Mouse (Mus musculus): ENCODE data around the gene Hps4. TPM values are rescaled to one million over a fixed set of nuclear protein-coding genes. Genes with fewer than 3 reads are reported as not detected.
A peak's percentile ranks its signal among the peaks of the same experiment; 100 is the strongest.

Hps4 gene
- polyA plus RNA-seq, 2 experiments = 7.5 to 10.6 TPM

DNA sequence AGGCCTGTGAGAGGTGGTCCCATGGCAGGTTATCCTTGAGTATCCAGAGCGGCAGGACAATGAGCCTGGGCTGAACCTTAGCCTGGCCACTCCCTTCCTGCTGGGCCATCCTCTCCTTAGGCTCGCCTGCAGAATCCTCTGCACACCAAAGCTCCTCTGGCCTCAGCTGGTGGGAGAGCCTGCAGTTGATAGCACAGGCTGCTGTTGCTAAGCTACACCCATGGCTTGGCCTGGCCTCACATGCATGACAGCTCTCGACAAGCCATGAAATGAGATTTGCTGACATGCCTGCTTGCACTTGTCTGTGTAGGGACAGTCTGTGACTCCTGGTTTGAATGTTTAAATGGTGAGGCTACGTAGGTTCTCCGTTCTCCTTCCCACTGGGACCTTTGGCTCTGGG is 73.8 kb downstream of the Hps4 start:
- Histone ChIP-seq H3K4me3 (ENCODE audit: insufficient read depth in 1 of 2, low read depth in 2 of 2, low read length in 2 of 2) (no peak overlapping the region), H3K36me3 (replicated peaks; ENCODE audit: control insufficient read depth, insufficient read depth, low read depth) (no peaks in the 10 kb centered on the region), H3K27ac (no peak overlapping the region), H3K9me3 (ENCODE audit: control insufficient read depth, low read length) (no peaks in the 10 kb centered on the region), H3K4me1 (replicated peaks; ENCODE audit: control insufficient read depth in 2 of 2, insufficient read depth in 2 of 2, low read length in 1 of 2) (no peaks in the 10 kb centered on the region), H3K9ac (replicated peaks) (no peak overlapping the region), H3K4me2 (ENCODE audit: low read depth) (no peak overlapping the region), H3K27me3 (ENCODE audit: control insufficient read depth, insufficient read depth, low read length) (peaks cover 4% of the 10 kb centered on the region)
- TF ChIP-seq CTCF (IDR thresholded peaks at IDR 0.05; ENCODE audit: low read depth) = no peak
- no peak for TF ChIP-seq EP300 (IDR thresholded peaks at IDR 0.05; ENCODE audit: low read depth)
- WGBS (ENCODE audit: insufficient replicate concordance) = 61% methylated on average over 5 of the region's 5 CpGs
- DNase-seq (ENCODE audit: low read depth in 3 of 3, low spot score in 3 of 3) (no peak), ATAC-seq (ENCODE audit: insufficient read depth) (no peak)

DNA sequence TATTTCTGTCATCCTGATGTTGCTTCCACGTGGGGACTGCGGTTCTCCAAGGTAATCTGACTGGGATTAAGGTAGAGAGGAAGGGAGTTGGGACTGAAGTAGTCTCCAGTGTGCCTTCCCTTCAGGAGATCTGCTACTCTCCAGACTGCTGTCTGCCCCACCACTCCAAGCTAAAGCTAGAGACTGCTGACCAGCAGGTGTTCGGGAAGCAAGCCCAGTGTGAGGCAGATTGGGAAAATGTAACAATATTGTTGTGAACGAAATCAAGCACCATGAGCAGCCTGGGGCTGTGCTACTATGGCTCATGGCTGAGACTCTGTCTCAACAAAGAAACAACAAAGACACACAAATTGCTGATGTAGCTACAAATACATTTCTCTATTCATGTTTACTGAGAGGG is 75.1 kb downstream of the Hps4 start:
- no peaks in the 10 kb centered on the region for H3K4me1 ChIP-seq (replicated peaks; ENCODE audit: control insufficient read depth in 2 of 2, insufficient read depth in 2 of 2, low read length in 1 of 2)
- no peak overlapping the region for H3K27ac ChIP-seq
- TF ChIP-seq EP300 (IDR thresholded peaks at IDR 0.05; ENCODE audit: low read depth) = no peak
- H3K36me3 ChIP-seq (replicated peaks; ENCODE audit: control insufficient read depth, insufficient read depth, low read depth) = no peaks in the 10 kb centered on the region
- no peak for ATAC-seq (ENCODE audit: insufficient read depth)
- no peak overlapping the region for H3K4me3 ChIP-seq (ENCODE audit: insufficient read depth in 1 of 2, low read depth in 2 of 2, low read length in 2 of 2)
- DNase-seq (ENCODE audit: low read depth in 3 of 3, low spot score in 3 of 3) = no peak
- H3K27me3 ChIP-seq (ENCODE audit: control insufficient read depth, insufficient read depth, low read length) = no peaks in the 10 kb centered on the region
- no peak overlapping the region for H3K9ac ChIP-seq (replicated peaks)
- WGBS (ENCODE audit: insufficient replicate concordance) = 42% methylated on average over 4 of the region's 4 CpGs
- H3K4me2 ChIP-seq (ENCODE audit: low read depth) = no peak overlapping the region
- H3K9me3 ChIP-seq (ENCODE audit: control insufficient read depth, low read length) = no peaks in the 10 kb centered on the region

DNA sequence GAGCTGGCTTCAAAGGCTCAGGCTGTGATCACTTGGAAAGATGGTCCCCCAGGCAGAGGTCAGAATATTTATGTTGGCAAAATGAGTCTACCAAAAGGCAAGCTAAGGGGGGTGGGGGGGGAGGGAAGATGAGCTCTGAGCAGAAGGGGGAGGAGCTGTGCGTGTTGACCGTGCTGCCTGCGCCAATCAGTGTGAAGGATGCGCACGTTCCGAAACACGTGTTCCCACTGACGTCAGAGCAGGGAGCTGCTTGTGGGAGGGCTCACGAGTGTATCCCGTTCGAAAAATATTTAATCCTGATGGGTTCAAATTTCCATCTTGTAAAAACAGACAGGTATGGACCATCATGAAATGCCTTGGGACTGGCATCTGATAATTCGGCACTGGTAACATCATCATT is 76.7 kb downstream of the Hps4 start:
- no peak overlapping the region for H3K9ac ChIP-seq (replicated peaks)
- H3K36me3 ChIP-seq (replicated peaks; ENCODE audit: control insufficient read depth, insufficient read depth, low read depth) = no peaks in the 10 kb centered on the region
- no peaks in the 10 kb centered on the region for H3K9me3 ChIP-seq (ENCODE audit: control insufficient read depth, low read length)
- no peak for TF ChIP-seq EP300 (IDR thresholded peaks at IDR 0.05; ENCODE audit: low read depth)
- TF ChIP-seq CTCF (IDR thresholded peaks at IDR 0.05; ENCODE audit: low read depth) = no peak
- H3K27ac ChIP-seq = no peak overlapping the region
- H3K4me1 ChIP-seq (replicated peaks; ENCODE audit: control insufficient read depth in 2 of 2, insufficient read depth in 2 of 2, low read length in 1 of 2) = no peaks in the 10 kb centered on the region
- H3K4me3 ChIP-seq (ENCODE audit: insufficient read depth in 1 of 2, low read depth in 2 of 2, low read length in 2 of 2) = no peak overlapping the region
- H3K27me3 ChIP-seq (ENCODE audit: control insufficient read depth, insufficient read depth, low read length) = no peaks in the 10 kb centered on the region
- H3K4me2 ChIP-seq (ENCODE audit: low read depth) = no peak overlapping the region
- DNase-seq (ENCODE audit: low read depth in 3 of 3, low spot score in 3 of 3) = no peak
- ATAC-seq (ENCODE audit: insufficient read depth) = no peak
- WGBS (ENCODE audit: insufficient replicate concordance) = 28% methylated on average over 12 of the region's 12 CpGs

DNA sequence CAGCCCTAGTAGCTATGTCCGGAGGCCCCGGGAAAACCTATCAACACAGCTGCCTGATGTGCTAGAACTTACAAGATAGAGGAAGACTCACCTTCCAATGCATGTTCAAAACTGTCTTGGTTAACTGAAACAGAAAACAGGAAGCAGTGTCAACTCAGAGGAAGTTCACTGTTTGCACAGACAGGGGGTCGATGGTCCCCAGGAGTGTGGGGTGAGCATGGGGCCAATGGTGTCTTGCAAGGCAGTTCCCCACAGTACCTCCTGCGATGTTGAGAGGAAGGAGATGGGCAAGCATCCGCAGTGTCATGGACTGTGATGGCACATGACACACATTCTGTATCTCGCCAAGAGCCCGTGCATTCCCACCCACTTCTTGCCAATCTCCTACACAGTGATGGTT is 83.8 kb downstream of the Hps4 start:
- Histone ChIP-seq H3K36me3 (replicated peaks; ENCODE audit: control insufficient read depth, insufficient read depth, low read depth) (no peaks in the 10 kb centered on the region), H3K4me3 (ENCODE audit: insufficient read depth in 1 of 2, low read depth in 2 of 2, low read length in 2 of 2) (no peak overlapping the region), H3K4me2 (ENCODE audit: low read depth) (no peak overlapping the region), H3K27ac (no peak overlapping the region), H3K9me3 (ENCODE audit: control insufficient read depth, low read length) (no peaks in the 10 kb centered on the region), H3K27me3 (ENCODE audit: control insufficient read depth, insufficient read depth, low read length) (peaks cover 3% of the 10 kb centered on the region; the same call in 1 of the 2 replicates), H3K9ac (replicated peaks) (no peak overlapping the region), H3K4me1 (replicated peaks; ENCODE audit: control insufficient read depth in 2 of 2, insufficient read depth in 2 of 2, low read length in 1 of 2) (no peaks in the 10 kb centered on the region)
- WGBS (ENCODE audit: insufficient replicate concordance) = 40% methylated on average over 7 of the region's 7 CpGs
- ATAC-seq (ENCODE audit: insufficient read depth) (no peak), DNase-seq (ENCODE audit: low read depth in 3 of 3, low spot score in 3 of 3) (no peak)
- no peak for TF ChIP-seq CTCF (IDR thresholded peaks at IDR 0.05; ENCODE audit: low read depth)
- no peak for TF ChIP-seq EP300 (IDR thresholded peaks at IDR 0.05; ENCODE audit: low read depth)

DNA sequence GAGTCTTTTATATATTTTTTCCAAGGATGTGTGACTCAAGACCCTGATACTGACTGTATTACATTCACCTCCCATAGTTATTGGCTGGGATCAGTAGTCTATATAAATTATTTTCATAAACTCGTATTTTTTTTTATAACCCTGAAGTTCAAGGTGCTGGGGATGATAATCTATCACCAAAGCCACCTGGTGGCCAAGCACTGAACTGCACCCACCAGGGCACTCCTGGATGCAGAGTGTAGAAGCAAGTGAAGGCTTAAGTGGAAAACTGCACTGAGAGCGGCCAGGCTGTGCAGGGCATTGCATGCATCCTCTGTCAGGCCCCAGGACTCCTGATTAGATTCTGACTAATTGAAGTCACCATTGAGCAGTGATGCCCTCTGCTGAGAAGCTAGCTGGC is 84.4 kb downstream of the Hps4 start:
- 27% methylated on average over 2 of the region's 2 CpGs for WGBS (ENCODE audit: insufficient replicate concordance)

More for the DNA sequence above, 84.4 kb downstream of the Hps4 start:
- no peaks in the 10 kb centered on the region for H3K9me3 ChIP-seq (ENCODE audit: control insufficient read depth, low read length)
- H3K36me3 ChIP-seq (replicated peaks; ENCODE audit: control insufficient read depth, insufficient read depth, low read depth) = no peaks in the 10 kb centered on the region
- H3K4me3 ChIP-seq (ENCODE audit: insufficient read depth in 1 of 2, low read depth in 2 of 2, low read length in 2 of 2) = no peak overlapping the region
- H3K27me3 ChIP-seq (ENCODE audit: control insufficient read depth, insufficient read depth, low read length) = peaks cover 3% of the 10 kb centered on the region; the same call in 1 of the 2 replicates
- peak in 1 of 3 experiments; percentile 13 for DNase-seq (ENCODE audit: low read depth in 3 of 3, low spot score in 3 of 3)
- no peak for TF ChIP-seq EP300 (IDR thresholded peaks at IDR 0.05; ENCODE audit: low read depth)
- peak; percentile 89 for TF ChIP-seq CTCF (IDR thresholded peaks at IDR 0.05; ENCODE audit: low read depth)
- no peak overlapping the region for H3K9ac ChIP-seq (replicated peaks)
- no peaks in the 10 kb centered on the region for H3K4me1 ChIP-seq (replicated peaks; ENCODE audit: control insufficient read depth in 2 of 2, insufficient read depth in 2 of 2, low read length in 1 of 2)
- H3K27ac ChIP-seq = no peak overlapping the region
- no peak overlapping the region for H3K4me2 ChIP-seq (ENCODE audit: low read depth)
- ATAC-seq (ENCODE audit: insufficient read depth) = no peak

Other genes starting within 250 kb of the Hps4 start
- 0.39 and 0.63 TPM in 2 replicates for gene Cryba4, start 90.6 kb upstream of the Hps4 start, polyA plus RNA-seq (2012; rRNA removed)
- 0.59 and 0.95 TPM in 2 replicates for gene Cryba4, start 90.6 kb upstream of the Hps4 start, polyA plus RNA-seq (2014; fragmentation: Nextera tagmentation; extraction: Ambion mirVana)
- gene Crybb1, start 87.3 kb upstream of the Hps4 start, polyA plus RNA-seq (2012; rRNA removed) = not detected in 2 replicates
- gene Crybb1, start 87.3 kb upstream of the Hps4 start, polyA plus RNA-seq (2014; fragmentation: Nextera tagmentation; extraction: Ambion mirVana) = 0.24 TPM in 1 of 2 replicates, not detected in the other
- 16.2 and 17.2 TPM in 2 replicates for gene Tpst2, start 66.4 kb upstream of the Hps4 start, polyA plus RNA-seq (2012; rRNA removed)
- 30.7 and 30.9 TPM in 2 replicates for gene Tpst2, start 66.4 kb upstream of the Hps4 start, polyA plus RNA-seq (2014; fragmentation: Nextera tagmentation; extraction: Ambion mirVana)
- gene Tfip11, start 16.7 kb upstream of the Hps4 start, polyA plus RNA-seq (2012; rRNA removed) = 10.7 and 11.6 TPM in 2 replicates
- gene Tfip11, start 16.7 kb upstream of the Hps4 start, polyA plus RNA-seq (2014; fragmentation: Nextera tagmentation; extraction: Ambion mirVana) = 8.0 and 9.2 TPM in 2 replicates
- gene Srrd, start within 50 bp of the Hps4 start, polyA plus RNA-seq (2012; rRNA removed) = 15.7 and 16.0 TPM in 2 replicates
- gene Srrd, start within 50 bp of the Hps4 start, polyA plus RNA-seq (2014; fragmentation: Nextera tagmentation; extraction: Ambion mirVana) = 13.3 and 15.3 TPM in 2 replicates
- 0.03 and 0.09 TPM in 2 replicates for gene Gm6583, start 12.9 kb downstream of the Hps4 start, polyA plus RNA-seq (2012; rRNA removed)
- 0.08 TPM in 1 of 2 replicates, not detected in the other for gene Gm6583, start 12.9 kb downstream of the Hps4 start, polyA plus RNA-seq (2014; fragmentation: Nextera tagmentation; extraction: Ambion mirVana)
- 0.10 and 0.26 TPM in 2 replicates for gene Asphd2, start 51.8 kb downstream of the Hps4 start, polyA plus RNA-seq (2012; rRNA removed)
- gene Asphd2, start 51.8 kb downstream of the Hps4 start, polyA plus RNA-seq (2014; fragmentation: Nextera tagmentation; extraction: Ambion mirVana) = 0.20 TPM in 1 of 2 replicates, not detected in the other
- gene Gm6588, start 106.3 kb downstream of the Hps4 start, polyA plus RNA-seq (2012; rRNA removed) = not detected in 2 replicates
- gene Gm6588, start 106.3 kb downstream of the Hps4 start, polyA plus RNA-seq (2014; fragmentation: Nextera tagmentation; extraction: Ambion mirVana) = not detected in 2 replicates
- 0.03 and 0.09 TPM in 2 replicates for gene Sez6l, start 234.1 kb downstream of the Hps4 start, polyA plus RNA-seq (2012; rRNA removed)
- not detected in 2 replicates for gene Sez6l, start 234.1 kb downstream of the Hps4 start, polyA plus RNA-seq (2014; fragmentation: Nextera tagmentation; extraction: Ambion mirVana)